Mouse (Mus musculus) ES-Bruce4 (cell line): ENCODE data around the gene Treh.

Experiments used
- EP300 ChIP-seq: IDR thresholded peaks from 2 replicates; pipeline ENCODE4 v1.6.1; 2011; ENCODE audit warnings: low read depth, low read length; ENCODE audit not compliant: insufficient read depth
- POLR2A ChIP-seq: IDR thresholded peaks from one replicate; pipeline ENCODE4 v1.8.1; 2011; ENCODE audit warnings: low read length; ENCODE audit not compliant: insufficient read depth

- no peak for TF ChIP-seq EP300
- TF ChIP-seq POLR2A = no peak
Observed at GRCm38 (mm10) chr9:44732921-44733530, 60.0 kb downstream of the Treh start.
